Mouse (Mus musculus): ENCODE data around the gene Ttyh3.

- TF ChIP-seq GATA1 (IDR thresholded peaks at IDR 0.05; ENCODE audit: borderline replicate concordance, low read length) (no peak), FLI1 (IDR thresholded peaks at IDR 0.05; ENCODE audit: low read length) (no peak)
Measured at GRCm38 (mm10) chr5:140579221-140579620, 69.6 kb downstream of the Ttyh3 start.
